Mouse (Mus musculus) urinary bladder, postnatal 14 days (tissue): ENCODE results near the gene Platr25.
"Not testable (repeated sequence)": the region's sequence is repeated elsewhere in the genome, so short reads cannot be mapped to it uniquely, and the experiment has no call there.

Source experiments
- DNase-seq: peaks from one replicate; pipeline ENCODE4 v3.0.0; 2021; ENCODE audit warnings: low spot score

Gene Platr25

GRCm38 (mm10) chr13:62760432-62761415 is at the start of gene Platr25:
Gene Platr25 (minus strand): TSS chr13:62760709.
- DNase-seq, result peak; percentile 64

GRCm38 (mm10) chr13:62807981-62808380 is 47.5 kb upstream of the Platr25 start:
- DNase-seq, result not testable (repeated sequence)

GRCm38 (mm10) chr13:62786135-62786493 is 25.6 kb upstream of the Platr25 start:
- not testable (repeated sequence) for DNase-seq

- DNase-seq, result peak; percentile 55
Measured at GRCm38 (mm10) chr13:62785199-62786134, 25.0 kb upstream of the Platr25 start, which contains the start of gene Gm5141. Gene Gm5141 (minus strand): TSS chr13:62785808.

GRCm38 (mm10) chr13:62763806-62764205 is 3.3 kb upstream of the Platr25 start:
- DNase-seq, result peak; percentile 16

- no peak for DNase-seq
Measured at GRCm38 (mm10) chr13:62733322-62733721, 27.2 kb downstream of the Platr25 start.

GRCm38 (mm10) chr13:62712611-62713010 is 47.9 kb downstream of the Platr25 start:
- DNase-seq, result not testable (repeated sequence)

- DNase-seq, result not testable (repeated sequence)
Measured at GRCm38 (mm10) chr13:62685287-62685648, 75.2 kb downstream of the Platr25 start.

- peak; percentile 26 for DNase-seq
Measured at GRCm38 (mm10) chr13:62684608-62685286, 75.8 kb downstream of the Platr25 start.

- no peak for DNase-seq
Measured at GRCm38 (mm10) chr13:62653369-62653743, 107.2 kb downstream of the Platr25 start.

- DNase-seq, result peak; percentile 77
Measured at GRCm38 (mm10) chr13:62652681-62653368, 107.7 kb downstream of the Platr25 start.

GRCm38 (mm10) chr13:62627071-62627470 is 133.4 kb downstream of the Platr25 start:
- peak; percentile 23 for DNase-seq

- DNase-seq, result not testable (repeated sequence)
Measured at GRCm38 (mm10) chr13:62624277-62624665, 136.2 kb downstream of the Platr25 start.

- peak; percentile 85 for DNase-seq
Measured at GRCm38 (mm10) chr13:62623577-62624276, 136.8 kb downstream of the Platr25 start, which contains the start of gene 6720489N17Rik. Gene 6720489N17Rik (minus strand): TSS chr13:62624182.
